Mouse (Mus musculus) kidney, adult 11 months (tissue): ENCODE results near the gene Agtrap.

ENCODE experiments used
- DNase-seq: peaks from one replicate; pipeline ENCODE4 v3.0.0; 2022

Gene Agtrap

GRCm38 (mm10) chr4:148101801-148102527 lies 14.1 kb upstream of the Agtrap start:
- DNase-seq, result no peak

- DNase-seq, result no peak
Observed at GRCm38 (mm10) chr4:148098666-148099065, 10.8 kb upstream of the Agtrap start.

GRCm38 (mm10) chr4:148097936-148098335 lies 10.1 kb upstream of the Agtrap start:
- DNase-seq, result no peak

GRCm38 (mm10) chr4:148095081-148095480 lies 7.2 kb upstream of the Agtrap start:
- no peak for DNase-seq

- DNase-seq, result no peak
Observed at GRCm38 (mm10) chr4:148094161-148094560, 6.3 kb upstream of the Agtrap start.

GRCm38 (mm10) chr4:148092551-148093271 lies 4.9 kb upstream of the Agtrap start:
- no peak for DNase-seq

- DNase-seq, result no peak
Observed at GRCm38 (mm10) chr4:148091181-148091580, 3.4 kb upstream of the Agtrap start.

- DNase-seq, result no peak
Observed at GRCm38 (mm10) chr4:148089166-148089565, 1.3 kb upstream of the Agtrap start.

GRCm38 (mm10) chr4:148087091-148087906 lies 532 bp downstream of the Agtrap start:
- DNase-seq, result peak; percentile 66

GRCm38 (mm10) chr4:148085907-148086305 lies 1.9 kb downstream of the Agtrap start:
- DNase-seq, result no peak

GRCm38 (mm10) chr4:148085131-148085906 lies 2.5 kb downstream of the Agtrap start:
- DNase-seq, result peak; percentile 45

- peak; percentile 60 for DNase-seq
Observed at GRCm38 (mm10) chr4:148084261-148084714, 3.5 kb downstream of the Agtrap start.

- peak; percentile 60 for DNase-seq
Observed at GRCm38 (mm10) chr4:148083176-148083899, 4.5 kb downstream of the Agtrap start.

GRCm38 (mm10) chr4:148082257-148083044 lies 5.4 kb downstream of the Agtrap start:
- DNase-seq, result peak; percentile 55

- DNase-seq, result no peak
Observed at GRCm38 (mm10) chr4:148081201-148081600, 6.6 kb downstream of the Agtrap start.

- no peak for DNase-seq
Observed at GRCm38 (mm10) chr4:148080597-148080973, 7.2 kb downstream of the Agtrap start.

- DNase-seq, result peak; percentile 63
Observed at GRCm38 (mm10) chr4:148079944-148080596, 7.8 kb downstream of the Agtrap start.

- no peak for DNase-seq
Observed at GRCm38 (mm10) chr4:148079212-148079611, 8.6 kb downstream of the Agtrap start.

GRCm38 (mm10) chr4:148075881-148076280 lies 11.9 kb downstream of the Agtrap start:
- no peak for DNase-seq

GRCm38 (mm10) chr4:148075259-148075658 lies 12.6 kb downstream of the Agtrap start:
- peak; percentile 67 for DNase-seq
